In genomic region chr11:57004611-57005010, GRCm38 (mm10) we compare ENCODE assay signal across 14 mouse cellular contexts.
"Had no signal": no experiment of that assay in that cellular context is flagged by ENCODE, and none has a peak within 500 bp of the region (broad histone marks: within the 10 kb centered on the region; RNA-seq: fewer than 3 reads in every experiment).

No protein-coding gene starts in this region.

- H3K4me1 ChIP-seq: neural tube, embryonic 13.5 days had no signal

- H3K9me3 ChIP-seq: limb, embryonic 15.5 days; midbrain, embryonic 10.5 days; neural tube, embryonic 13.5 days; stomach, embryonic 15.5 days had no signal

- H3K9ac ChIP-seq: limb, embryonic 15.5 days; liver, embryonic 14.5 days; neural tube, embryonic 13.5 days; stomach, embryonic 15.5 days had no signal

- DNase-seq: kidney, adult 11 months; kidney, postnatal 10 days; kidney, postnatal 4 days; left cerebral cortex, postnatal 4 days; lung, adult 18-20 months; lung, postnatal 36 days; thymus, postnatal 4 days had no signal

- H3K36me3 ChIP-seq: limb, embryonic 15.5 days; midbrain, embryonic 10.5 days; neural tube, embryonic 13.5 days; stomach, embryonic 15.5 days had no signal

- ATAC-seq: midbrain, embryonic 16.5 days had no signal

- H3K27ac ChIP-seq: layer of hippocampus, adult 2 months; limb, embryonic 15.5 days; liver, embryonic 14.5 days; midbrain, embryonic 10.5 days; neural tube, embryonic 13.5 days; stomach, embryonic 15.5 days had no signal

- H3K27me3 ChIP-seq: neural tube, embryonic 13.5 days; stomach, embryonic 15.5 days had no signal

- H3K4me2 ChIP-seq: limb, embryonic 15.5 days; neural tube, embryonic 13.5 days; stomach, embryonic 15.5 days had no signal

- H3K4me3 ChIP-seq: layer of hippocampus, adult 2 months; limb, embryonic 15.5 days; midbrain, embryonic 10.5 days; neural tube, embryonic 13.5 days; stomach, embryonic 15.5 days had no signal
